Mouse (Mus musculus) G1E (cell line): ENCODE data around the gene Gm8122.
"Not testable (repeated sequence)": the region's sequence is repeated elsewhere in the genome, so short reads cannot be mapped to it uniquely, and the experiment has no call there.

Experiments used
- CTCF ChIP-seq: IDR thresholded peaks from 2 replicates; pipeline ENCODE4 v1.5.1; 2012; ENCODE audit warnings: low read depth, low read length, inconsistent platforms, mixed read lengths
- POLR2AphosphoS5 ChIP-seq: IDR thresholded peaks from 2 replicates; pipeline ENCODE4 v1.6.1; 2012; ENCODE audit warnings: low read depth, low read length, inconsistent platforms; ENCODE audit not compliant: insufficient replicate concordance

DNA sequence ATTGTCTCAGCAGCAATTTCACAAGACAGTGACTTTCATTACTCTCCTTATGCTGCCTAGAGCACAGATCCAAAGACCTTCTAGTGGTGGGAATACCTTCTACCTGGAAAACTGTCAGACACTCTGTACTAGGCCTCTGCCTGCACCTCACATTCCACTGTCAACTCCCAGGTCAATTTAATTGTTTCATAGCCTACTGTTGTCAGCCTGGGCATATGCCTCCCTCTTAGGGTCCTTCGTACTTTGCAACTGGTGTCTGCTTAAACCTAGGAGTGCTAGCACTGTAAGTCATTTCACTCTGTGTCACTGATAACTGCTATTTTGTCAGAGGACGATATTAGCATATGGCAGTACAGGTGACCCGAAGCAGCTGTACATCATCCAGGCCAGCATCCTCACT, 34.1 kb upstream of the Gm8122 start:
- TF ChIP-seq POLR2AphosphoS5, CTCF: not testable (repeated sequence)
